ENCODE assay signal across 8 mouse cellular contexts in genomic region chr5:112343205-112343595, GRCm38 (mm10). TPM values are rescaled to one million over a fixed set of nuclear protein-coding genes. Genes with fewer than 3 reads are reported as not detected.
DNase-seq lines count a peak whose midpoint lies in the region; ATAC-seq and TF ChIP-seq lines count a peak whose summit lies in the region.

No protein-coding gene starts in this region.

- peaks cover 35% of the 10 kb centered on the region for H3K79me2 ChIP-seq in macrophage (ENCODE audit: inconsistent target)

- no peak for TF ChIP-seq CTCF in spleen, adult 2 months (IDR thresholded peaks at IDR 0.05; ENCODE audit: extremely low read depth, insufficient read depth, insufficient read length, insufficient replicate concordance)

- H3K9ac ChIP-seq in hindbrain, embryonic 12.5 days = peak overlapping the region; percentile 90

- peak overlapping the region; percentile 77 for H3K4me3 ChIP-seq in spleen, adult 2 months (ENCODE audit: extremely low read depth, insufficient read depth, insufficient read length)
- H3K4me3 ChIP-seq in hindbrain, embryonic 12.5 days = peak overlapping the region; percentile 92
- peak overlapping the region; percentile 69 for H3K4me3 ChIP-seq in macrophage (ENCODE audit: inconsistent target)

- no peak for TF ChIP-seq POLR2A in spleen, adult 2 months (IDR thresholded peaks at IDR 0.05; ENCODE audit: low read depth, low read length)

- under 1% methylated on average over 24 of the region's 24 CpGs for WGBS in spleen, adult 2 months
- WGBS in hindbrain, embryonic 12.5 days = under 1% methylated on average over 18 of the region's 24 CpGs
- 0% methylated on average over 23 of the region's 24 CpGs for WGBS in macrophage (ENCODE audit: missing documents)

- peaks cover 5% of the 10 kb centered on the region; the same call in 1 of the 2 replicates for H3K4me1 ChIP-seq in spleen, adult 2 months (ENCODE audit: control insufficient read depth, insufficient read depth, insufficient read length)
- H3K4me1 ChIP-seq in hindbrain, embryonic 12.5 days = peaks cover 44% of the 10 kb centered on the region

- peak overlapping the region; percentile 45 for H3K27ac ChIP-seq in spleen, adult 2 months (ENCODE audit: insufficient read depth, low read length)
- peak overlapping the region; percentile 48; the same call in 1 of the 2 replicates for H3K27ac ChIP-seq in hindbrain, embryonic 12.5 days
- peak overlapping the region; percentile 52 for H3K27ac ChIP-seq in macrophage

- peaks cover 11% of the 10 kb centered on the region for H3K36me3 ChIP-seq in spleen, adult 2 months (ENCODE audit: control insufficient read depth, insufficient read depth, low read length)
- peaks cover 36% of the 10 kb centered on the region for H3K36me3 ChIP-seq in hindbrain, embryonic 12.5 days
- peaks cover 33% of the 10 kb centered on the region for H3K36me3 ChIP-seq in macrophage (ENCODE audit: inconsistent target)

- no peaks in the 10 kb centered on the region for H3K27me3 ChIP-seq in spleen, adult 2 months (ENCODE audit: control insufficient read depth, insufficient read depth, low read length)
- no peaks in the 10 kb centered on the region for H3K27me3 ChIP-seq in hindbrain, embryonic 12.5 days

- peak; percentile 76 for ATAC-seq in hindbrain, embryonic 12.5 days (ENCODE audit: low FRiP score)

- peak overlapping the region; percentile 75 for H3K4me2 ChIP-seq in hindbrain, embryonic 12.5 days (replicated peaks)

- no peaks in the 10 kb centered on the region for H3K9me3 ChIP-seq in hindbrain, embryonic 12.5 days (replicated peaks)

- DNase-seq in adrenal gland, postnatal 14 days = peak; percentile 79
- no peak for DNase-seq in adrenal gland, postnatal 36 days
- no peak for DNase-seq in spleen, adult 2 months (ENCODE audit: low read depth in 1 of 2, low spot score in 2 of 2)
- DNase-seq in spleen, adult 18-20 months = no peak
- no peak for DNase-seq in thymus, postnatal 4 days
- no peak for DNase-seq in gastrocnemius, postnatal 4 days (ENCODE audit: low spot score in 2 of 2)

RNA-seq across cellular contexts. Expression of gene Hps4, which starts 0.3 kb away (rescaled TPM):
- total RNA-seq in adrenal gland, postnatal 14 days (2021) = 27.7 and 40.5 TPM in 2 replicates
- 10 to 100 TPM; 29.4 to 49.4 TPM for total RNA-seq in adrenal gland, postnatal 36 days (2021)
- polyA plus RNA-seq in spleen, adult 2 months (2012; rRNA removed) = 36.9 and 45.9 TPM in 2 replicates
- polyA plus RNA-seq in hindbrain, embryonic 12.5 days (2016; fragmentation: Nextera tagmentation; extraction: Ambion mirVana) = 35.4 and 37.1 TPM in 2 replicates
- 10 to 100 TPM; 26.2 to 98.8 (median 59.1) TPM for total RNA-seq in macrophage (2018; cell fraction: chromatin; rRNA removed)
- total RNA-seq in macrophage (2018; cell fraction: cytosol; rRNA removed) = 10 to 100 TPM in 25 of 26 experiments, 1 to 10 TPM in 1; 9.4 to 26.5 (median 18.0) TPM
- total RNA-seq in macrophage (2018; cell fraction: nucleus; rRNA removed) = 10 to 100 TPM; 23.9 to 70.8 (median 43.8) TPM
- polyA plus RNA-seq in macrophage (2018) = 10.1 to 18.2 TPM (median 17.9 TPM) in 3 replicates
- 1 to 10 TPM; 7.6 to 8.7 TPM for total RNA-seq in gastrocnemius, postnatal 4 days (2021)

RNA-seq across cellular contexts. Expression of gene Srrd, which starts 0.4 kb away (rescaled TPM):
- 23.7 and 41.2 TPM in 2 replicates for total RNA-seq in adrenal gland, postnatal 14 days (2021)
- total RNA-seq in adrenal gland, postnatal 36 days (2021) = 10 to 100 TPM; 35.5 to 63.7 TPM
- polyA plus RNA-seq in spleen, adult 2 months (2012; rRNA removed) = 30.8 and 33.6 TPM in 2 replicates
- 46.9 and 47.6 TPM in 2 replicates for polyA plus RNA-seq in hindbrain, embryonic 12.5 days (2016; fragmentation: Nextera tagmentation; extraction: Ambion mirVana)
- total RNA-seq in macrophage (2018; cell fraction: chromatin; rRNA removed) = 10 to 100 TPM in 25 of 26 experiments, 1 to 10 TPM in 1; 6.4 to 59.0 (median 34.5) TPM
- 10 to 100 TPM in 23 of 26 experiments, 1 to 10 TPM in 3; 8.8 to 23.6 (median 16.0) TPM for total RNA-seq in macrophage (2018; cell fraction: cytosol; rRNA removed)
- 10 to 100 TPM; 13.0 to 55.0 (median 32.4) TPM for total RNA-seq in macrophage (2018; cell fraction: nucleus; rRNA removed)
- 10.4 to 27.3 TPM (median 21.2 TPM) in 3 replicates for polyA plus RNA-seq in macrophage (2018)
- total RNA-seq in gastrocnemius, postnatal 4 days (2021) = 1 to 10 TPM; 7.1 to 8.3 TPM

RNA-seq across cellular contexts. Expression of gene Gm6583, which starts 12.6 kb away (rescaled TPM):
- not detected in 2 replicates for total RNA-seq in adrenal gland, postnatal 14 days (2021)
- not detected for total RNA-seq in adrenal gland, postnatal 36 days (2021)
- polyA plus RNA-seq in spleen, adult 2 months (2012; rRNA removed) = not detected in 2 replicates
- 0.26 and 0.27 TPM in 2 replicates for polyA plus RNA-seq in hindbrain, embryonic 12.5 days (2016; fragmentation: Nextera tagmentation; extraction: Ambion mirVana)
- under 1 TPM in 1 of 26 experiments, not detected in 25; 0.25 TPM for total RNA-seq in macrophage (2018; cell fraction: chromatin; rRNA removed)
- under 1 TPM in 3 of 26 experiments, not detected in 23; 0.07 to 0.10 (median 0.07) TPM for total RNA-seq in macrophage (2018; cell fraction: cytosol; rRNA removed)
- total RNA-seq in macrophage (2018; cell fraction: nucleus; rRNA removed) = under 1 TPM in 3 of 26 experiments, not detected in 23; 0.24 to 0.36 (median 0.31) TPM
- 0.06 TPM in 1 of 3 replicates, not detected in the others for polyA plus RNA-seq in macrophage (2018)
- not detected for total RNA-seq in gastrocnemius, postnatal 4 days (2021)

RNA-seq across cellular contexts. Expression of gene Tfip11, which starts 17.0 kb away (rescaled TPM):
- 33.0 and 35.2 TPM in 2 replicates for total RNA-seq in adrenal gland, postnatal 14 days (2021)
- 10 to 100 TPM; 36.3 to 37.8 TPM for total RNA-seq in adrenal gland, postnatal 36 days (2021)
- polyA plus RNA-seq in spleen, adult 2 months (2012; rRNA removed) = 29.8 and 36.5 TPM in 2 replicates
- polyA plus RNA-seq in hindbrain, embryonic 12.5 days (2016; fragmentation: Nextera tagmentation; extraction: Ambion mirVana) = 38.1 TPM in 2 replicates
- 10 to 100 TPM; 13.5 to 42.1 (median 30.7) TPM for total RNA-seq in macrophage (2018; cell fraction: chromatin; rRNA removed)
- 10 to 100 TPM; 21.8 to 37.9 (median 29.9) TPM for total RNA-seq in macrophage (2018; cell fraction: cytosol; rRNA removed)
- total RNA-seq in macrophage (2018; cell fraction: nucleus; rRNA removed) = 10 to 100 TPM; 18.5 to 36.7 (median 29.0) TPM
- polyA plus RNA-seq in macrophage (2018) = 27.6 to 29.7 TPM (median 28.0 TPM) in 3 replicates
- 10 to 100 TPM; 20.4 to 21.0 TPM for total RNA-seq in gastrocnemius, postnatal 4 days (2021)

RNA-seq across cellular contexts. Expression of gene Asphd2, which starts 51.5 kb away (rescaled TPM):
- total RNA-seq in adrenal gland, postnatal 14 days (2021) = 1.3 and 4.4 TPM in 2 replicates
- 1 to 10 TPM; 1.9 to 2.4 TPM for total RNA-seq in adrenal gland, postnatal 36 days (2021)
- polyA plus RNA-seq in spleen, adult 2 months (2012; rRNA removed) = 0.19 and 0.23 TPM in 2 replicates
- polyA plus RNA-seq in hindbrain, embryonic 12.5 days (2016; fragmentation: Nextera tagmentation; extraction: Ambion mirVana) = 60.7 and 66.1 TPM in 2 replicates
- total RNA-seq in macrophage (2018; cell fraction: chromatin; rRNA removed) = under 1 TPM in 1 of 26 experiments, not detected in 25; 0.98 TPM
- not detected for total RNA-seq in macrophage (2018; cell fraction: cytosol; rRNA removed)
- total RNA-seq in macrophage (2018; cell fraction: nucleus; rRNA removed) = not detected
- polyA plus RNA-seq in macrophage (2018) = not detected in 3 replicates
- total RNA-seq in gastrocnemius, postnatal 4 days (2021) = 1 to 10 TPM; 1.5 to 2.1 TPM
